Mouse (Mus musculus) thymus, adult 2 months (tissue): ENCODE measurements around the gene Gm7544.

ENCODE experiments used
- CTCF ChIP-seq: fragments of 200-500 bp; IDR thresholded peaks from 2 replicates; pipeline ENCODE4 v1.5.1; 2012; ENCODE audit warnings: mild to moderate bottlenecking, control low read depth, low read length, moderate library complexity, borderline replicate concordance; ENCODE audit not compliant: control insufficient read depth, poor library complexity, insufficient read depth; ENCODE audit errors: extremely low read depth
- POLR2A ChIP-seq: fragments of 200-500 bp; IDR thresholded peaks from 2 replicates; pipeline ENCODE4 v1.6.1; 2012; ENCODE audit warnings: mild to moderate bottlenecking, low read length, control low read depth, moderate library complexity; ENCODE audit not compliant: control insufficient read depth, poor library complexity, insufficient read depth; ENCODE audit errors: extremely low read depth

DNA sequence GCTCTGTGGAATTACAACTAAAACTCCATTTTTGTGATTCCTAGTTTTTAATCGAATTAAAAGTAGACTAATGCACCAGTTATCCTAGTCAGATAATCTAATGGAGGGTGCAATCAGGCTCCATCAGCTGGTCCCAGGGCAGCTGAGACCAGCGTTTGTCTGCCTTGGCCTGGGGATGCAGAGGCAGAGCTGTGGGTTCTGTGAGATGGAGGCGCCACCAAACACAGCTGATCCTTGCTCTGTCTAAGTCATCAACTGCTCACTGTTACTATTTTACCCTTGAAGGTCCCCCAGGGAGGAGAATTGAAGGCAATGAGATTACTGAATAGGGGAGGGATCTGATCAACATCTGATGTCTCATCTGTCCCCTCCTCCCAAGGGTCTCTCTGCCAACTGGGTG lies 10.6 kb upstream of the Gm7544 start:
- TF ChIP-seq CTCF = no peak
- TF ChIP-seq POLR2A = no peak
